Mouse (Mus musculus) hindbrain, embryonic 16.5 days (tissue): ENCODE data around the gene Sort1. TPM values are rescaled to one million over a fixed set of nuclear protein-coding genes. Genes with fewer than 3 reads are reported as not detected.

ENCODE experiments used
- ATAC-seq: fragments of 200-750 bp; cut with Nextera tagmentation; 2 replicates; pipeline ENCODE4 v1.8.0; 2017; ENCODE audit warnings: moderate TSS enrichment, moderate library complexity
- H3K27ac ChIP-seq: fragments of 300-500 bp; sonication (generic); 2 replicates; pipeline ENCODE4 v1.5.1; 2014; ENCODE audit warnings: low read depth, mild to moderate bottlenecking, control low read depth, low read length, moderate library complexity
- H3K27me3 ChIP-seq: fragments of 300-500 bp; sonication (generic); replicated peaks from 2 replicates; pipeline ENCODE4 v1.6.1; 2014; ENCODE audit warnings: low read length; ENCODE audit not compliant: control insufficient read depth, insufficient read depth
- H3K36me3 ChIP-seq: fragments of 300-500 bp; sonication (generic); 2 replicates; pipeline ENCODE4 v1.6.1; 2014; ENCODE audit warnings: mild to moderate bottlenecking, low read length, moderate library complexity, mixed read lengths; ENCODE audit not compliant: control insufficient read depth, insufficient read depth
- H3K4me1 ChIP-seq: fragments of 300-500 bp; sonication (generic); 2 replicates; pipeline ENCODE4 v1.6.1; 2014; ENCODE audit warnings: low read depth, low read length; ENCODE audit not compliant: control insufficient read depth, insufficient read depth
- H3K4me2 ChIP-seq: fragments of 300-500 bp; sonication (generic); 2 replicates; pipeline ENCODE4 v1.6.1; 2014; ENCODE audit warnings: mild to moderate bottlenecking, low read length, control low read depth, moderate library complexity
- H3K4me3 ChIP-seq: fragments of 300-500 bp; sonication (generic); 2 replicates; pipeline ENCODE4 v1.5.1; 2014; ENCODE audit warnings: mild to moderate bottlenecking, low read length, control low read depth, moderate library complexity
- H3K9ac ChIP-seq: fragments of 300-500 bp; sonication (generic); 2 replicates; pipeline ENCODE4 v1.6.1; 2014; ENCODE audit warnings: low read depth, mild to moderate bottlenecking, control low read depth, low read length, moderate library complexity
- H3K9me3 ChIP-seq: fragments of 300-500 bp; sonication (generic); 2 replicates; pipeline ENCODE4 v1.6.1; 2014; ENCODE audit warnings: mild to moderate bottlenecking, low read length, moderate library complexity; ENCODE audit not compliant: control insufficient read depth
- WGBS: fragments of 180-500 bp; shearing (Covaris S2); extraction: QIAGEN DNeasy Blood & Tissue Kit; methylation state at CpG from one replicate; pipeline ENCODE4 v1.1.7; 2014; 5-methylcytosine and 5-hydroxymethylcytosine counted together
- polyA plus RNA-seq: library from polyadenylated mRNA; unstranded; fragments of >200 nt; fragmentation: Nextera tagmentation; extraction: Ambion mirVana; gene quantifications from 2 replicates; pipeline ENCODE4 v1.2.1, GENCODE M21; 2015

Sort1 gene
- polyA plus RNA-seq, 1 experiment from 2014 or later = 9.4 TPM

DNA sequence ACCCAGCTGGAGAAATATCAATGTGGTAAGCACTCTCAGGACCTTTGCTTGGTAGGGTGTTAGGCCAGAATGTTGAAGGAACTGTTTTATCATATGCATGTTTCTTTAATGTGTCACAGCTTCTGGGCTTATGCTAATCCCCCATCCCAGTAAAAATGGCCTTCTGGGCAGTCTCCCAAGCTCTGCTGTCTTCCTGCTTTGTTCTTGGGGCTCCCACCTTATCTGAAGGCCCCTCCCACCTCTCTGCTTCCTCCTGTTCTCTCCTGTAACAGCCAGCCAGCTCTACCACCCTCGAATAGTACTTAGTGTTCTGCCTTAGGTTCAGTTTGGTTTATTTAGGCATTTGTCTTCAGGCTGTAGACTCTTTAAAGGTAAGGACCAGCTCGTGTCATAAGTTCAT is 10.5 kb downstream of the Sort1 start:
- 48% methylated on average over 2 of the region's 2 CpGs for WGBS
- Histone ChIP-seq H3K9me3 (no peaks in the 10 kb centered on the region), H3K27me3 (no peaks in the 10 kb centered on the region), H3K36me3 (no peaks in the 10 kb centered on the region), H3K4me2 (no peak overlapping the region), H3K4me1 (peaks cover 34% of the 10 kb centered on the region), H3K4me3 (no peak overlapping the region), H3K9ac (no peak overlapping the region), H3K27ac (no peak overlapping the region)
- no peak for ATAC-seq

DNA sequence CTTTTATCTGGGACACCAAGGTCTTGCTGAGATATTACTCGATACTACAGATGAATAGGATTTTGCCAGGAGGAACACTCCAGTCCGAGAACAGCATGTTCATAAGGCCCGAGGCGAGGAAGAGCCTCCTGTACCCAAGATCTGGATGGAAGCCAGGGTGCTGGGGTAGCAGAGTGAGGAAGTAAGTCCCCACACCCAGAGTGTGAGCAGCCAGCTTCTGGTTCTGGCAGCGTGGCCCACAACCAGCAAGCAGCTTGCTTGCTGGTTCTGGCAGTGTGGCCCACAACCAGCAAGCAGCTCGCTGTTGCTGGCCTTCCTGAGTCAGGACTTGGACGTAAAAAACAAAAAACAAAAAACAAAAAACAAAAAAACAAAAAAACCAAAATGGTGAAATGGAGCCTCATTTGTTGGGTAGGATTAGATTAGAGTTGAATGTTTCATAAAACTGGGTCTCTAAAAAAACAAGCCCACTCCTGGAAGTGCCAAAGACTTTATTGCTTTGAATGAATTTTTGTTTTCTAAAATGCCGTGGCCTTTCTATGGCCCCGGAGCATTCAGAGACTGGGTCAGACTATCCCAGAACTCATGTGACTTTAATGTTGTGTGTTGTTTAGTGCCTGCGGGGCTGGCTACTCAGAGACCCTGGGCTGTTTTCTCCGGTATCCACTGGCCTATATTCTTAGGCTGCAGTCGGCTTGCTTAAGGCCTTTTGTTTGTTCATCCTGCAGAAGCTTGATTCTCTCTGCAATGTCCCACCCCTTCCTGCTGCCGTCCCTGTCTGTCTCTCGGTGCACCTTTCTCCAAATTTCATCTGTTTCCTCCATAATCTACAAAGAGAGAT is 11.7 kb downstream of the Sort1 start:
- Histone ChIP-seq H3K27ac (peak overlapping the region; percentile 60), H3K27me3 (no peaks in the 10 kb centered on the region), H3K9me3 (no peaks in the 10 kb centered on the region), H3K36me3 (no peaks in the 10 kb centered on the region), H3K4me2 (peak overlapping the region; percentile 27), H3K4me1 (peaks cover 31% of the 10 kb centered on the region), H3K9ac (peak overlapping the region; percentile 8; the same call in 1 of the 2 replicates), H3K4me3 (no peak overlapping the region)
- WGBS = 24% methylated on average over 14 of the region's 14 CpGs
- peak; percentile 44 for ATAC-seq

DNA sequence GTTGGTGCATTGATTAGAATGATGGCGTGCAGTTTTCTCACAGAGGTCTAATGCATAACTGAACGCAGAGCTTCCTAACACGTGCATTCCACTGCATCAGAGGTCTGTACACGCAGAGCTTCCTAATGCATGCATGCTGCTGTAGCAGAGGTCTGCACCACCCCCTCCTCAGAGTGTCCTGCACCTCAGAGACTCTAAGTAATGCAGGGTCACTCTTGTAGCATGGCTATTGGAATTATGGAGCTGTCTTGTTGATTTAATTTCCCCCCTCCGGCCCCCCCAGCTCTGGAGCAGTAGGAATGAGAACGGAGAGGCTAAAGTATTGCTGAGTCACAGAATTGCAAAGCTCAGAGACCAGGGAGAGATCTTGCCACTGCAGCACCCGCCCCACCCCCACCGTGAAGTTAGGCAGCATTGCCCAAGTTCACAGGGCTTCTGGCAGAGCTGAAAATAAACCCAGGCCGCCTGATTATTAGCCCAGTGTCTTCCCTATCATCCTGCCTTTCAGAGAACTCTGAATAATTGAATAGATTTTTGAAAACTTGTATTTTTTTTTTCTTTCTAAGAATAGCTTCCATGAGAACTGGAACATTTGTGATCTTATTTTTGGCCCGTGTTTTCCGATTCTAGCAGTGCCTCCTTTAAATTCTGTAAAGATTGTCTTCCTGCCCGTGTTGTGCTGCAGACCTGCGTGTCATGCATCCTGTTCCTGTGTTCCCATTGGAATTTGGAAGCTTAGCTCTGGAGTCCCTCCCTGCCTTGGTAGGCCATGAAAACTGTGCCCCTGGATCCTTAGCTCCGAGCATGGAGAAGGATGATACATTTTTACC is 12.6 kb downstream of the Sort1 start:
- Histone ChIP-seq H3K9me3 (no peaks in the 10 kb centered on the region), H3K4me1 (peaks cover 31% of the 10 kb centered on the region), H3K27ac (peak overlapping the region; percentile 66), H3K9ac (peak overlapping the region; percentile 8; the same call in 1 of the 2 replicates), H3K36me3 (no peaks in the 10 kb centered on the region), H3K4me2 (peak overlapping the region; percentile 27), H3K4me3 (no peak overlapping the region), H3K27me3 (no peaks in the 10 kb centered on the region)
- 10% methylated on average over 14 of the region's 14 CpGs for WGBS
- peak; percentile 76 for ATAC-seq

DNA sequence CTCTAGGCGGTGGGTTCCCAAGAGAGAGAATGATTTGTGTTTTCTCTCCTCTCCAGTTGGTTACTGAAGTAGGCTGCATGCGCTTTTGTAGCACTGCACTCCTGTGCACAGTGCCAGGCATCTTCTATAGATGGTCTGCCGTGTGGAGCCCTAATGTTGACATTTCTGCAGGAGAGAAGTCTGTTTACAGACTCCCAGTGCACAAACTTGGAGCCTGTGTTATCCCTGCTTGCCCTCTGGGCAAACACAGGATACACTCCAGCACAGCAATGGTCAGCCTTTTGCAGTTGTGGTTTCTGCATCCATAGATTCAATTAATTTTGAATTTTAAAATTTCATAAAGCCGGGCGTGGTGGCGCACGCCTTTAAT is 13.2 kb downstream of the Sort1 start:
- H3K4me3 ChIP-seq = no peak overlapping the region
- 0 out of 2 replicates have a peak, but pooled peaks have one; percentile 31 for ATAC-seq
- H3K27me3 ChIP-seq = no peaks in the 10 kb centered on the region
- no peaks in the 10 kb centered on the region for H3K36me3 ChIP-seq
- H3K27ac ChIP-seq = peak overlapping the region; percentile 66
- H3K9ac ChIP-seq = no peak overlapping the region
- WGBS = 60% methylated on average over 7 of the region's 7 CpGs
- H3K9me3 ChIP-seq = no peaks in the 10 kb centered on the region
- peaks cover 31% of the 10 kb centered on the region for H3K4me1 ChIP-seq
- H3K4me2 ChIP-seq = no peak overlapping the region

DNA sequence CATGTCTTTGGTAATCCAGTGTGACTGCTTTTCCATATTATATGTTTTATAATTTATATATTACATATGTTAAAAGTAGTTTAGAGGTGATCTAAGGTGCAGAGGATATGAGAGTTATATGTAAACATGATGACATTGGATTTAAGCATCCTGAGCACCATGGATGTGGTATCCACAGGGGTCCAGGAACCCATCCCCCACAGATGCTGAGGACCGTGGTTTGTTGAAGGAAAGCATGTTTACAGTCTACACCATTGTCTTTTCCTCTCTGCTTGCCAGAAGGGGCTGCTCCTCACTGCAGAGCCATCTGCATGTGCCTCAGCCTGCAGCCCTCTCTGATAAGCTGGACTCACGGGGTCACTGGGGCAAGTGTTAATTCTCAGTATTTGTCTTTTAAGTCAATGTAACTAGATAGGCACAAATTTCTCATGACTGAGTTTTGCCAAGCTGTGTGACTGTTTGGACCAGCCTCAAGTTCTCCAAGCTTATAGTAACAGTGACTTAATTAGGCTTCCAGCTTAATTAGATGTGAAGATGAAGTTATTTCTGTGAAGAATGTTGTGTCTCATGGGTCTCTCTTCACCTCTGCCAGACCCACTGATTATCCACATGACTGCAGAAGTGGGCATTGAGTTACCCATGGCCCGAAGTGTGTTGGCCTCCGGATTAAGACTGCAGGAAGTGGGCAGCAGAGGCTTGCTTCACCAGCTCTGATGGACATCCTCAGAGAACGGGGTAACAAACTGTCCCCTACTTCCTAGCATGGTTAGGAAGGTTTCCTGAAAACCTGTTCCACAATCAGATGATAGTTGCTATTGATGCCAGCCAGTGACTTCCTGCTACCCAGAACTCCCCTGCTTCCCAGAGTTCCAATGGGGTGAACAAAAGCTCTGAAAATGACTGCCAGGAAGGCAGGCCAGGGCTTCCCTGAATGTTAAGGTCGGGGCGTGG is 14.0 kb downstream of the Sort1 start:
- no peak; the same call in 1 of the 2 replicates for ATAC-seq
- 57% methylated on average over 7 of the region's 7 CpGs for WGBS
- no peak overlapping the region for H3K4me2 ChIP-seq
- no peaks in the 10 kb centered on the region for H3K9me3 ChIP-seq
- H3K4me1 ChIP-seq = peaks cover 31% of the 10 kb centered on the region
- H3K36me3 ChIP-seq = no peaks in the 10 kb centered on the region
- no peak overlapping the region for H3K9ac ChIP-seq
- no peaks in the 10 kb centered on the region for H3K27me3 ChIP-seq
- H3K27ac ChIP-seq = no peak overlapping the region
- H3K4me3 ChIP-seq = no peak overlapping the region

DNA sequence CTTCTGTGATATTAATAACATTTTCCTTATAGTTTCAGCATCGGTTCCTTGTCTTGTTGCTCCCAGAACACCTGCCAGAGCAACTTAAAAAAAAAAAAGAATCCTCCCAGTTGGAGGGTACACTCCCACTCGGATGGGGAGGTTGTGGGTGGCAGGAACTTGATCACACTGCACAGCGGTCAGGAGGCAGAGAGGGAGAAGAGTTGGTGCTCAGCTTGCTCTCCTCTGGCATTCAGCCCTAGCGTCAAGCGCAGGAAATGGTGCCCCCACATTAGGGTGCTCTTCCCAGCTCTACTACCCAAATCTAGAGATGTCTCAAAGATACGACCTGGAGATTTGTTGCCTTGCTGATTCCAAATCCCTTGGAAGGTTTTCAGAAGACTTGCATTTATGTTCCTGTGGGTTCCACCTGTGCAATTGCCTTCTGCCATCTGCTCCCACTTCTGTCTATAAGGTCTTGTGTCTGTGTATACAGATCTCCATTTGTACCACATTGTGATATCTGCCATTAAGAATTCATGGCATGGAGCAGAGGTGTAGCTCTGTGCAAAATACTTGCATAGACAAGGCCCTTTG is 16.7 kb downstream of the Sort1 start:
- 78% methylated on average over 6 of the region's 6 CpGs for WGBS
- Histone ChIP-seq H3K4me3 (no peak overlapping the region), H3K27me3 (no peaks in the 10 kb centered on the region), H3K27ac (no peak overlapping the region), H3K4me2 (no peak overlapping the region), H3K36me3 (no peaks in the 10 kb centered on the region), H3K4me1 (peaks cover 24% of the 10 kb centered on the region), H3K9ac (no peak overlapping the region), H3K9me3 (no peaks in the 10 kb centered on the region)
- ATAC-seq = no peak

DNA sequence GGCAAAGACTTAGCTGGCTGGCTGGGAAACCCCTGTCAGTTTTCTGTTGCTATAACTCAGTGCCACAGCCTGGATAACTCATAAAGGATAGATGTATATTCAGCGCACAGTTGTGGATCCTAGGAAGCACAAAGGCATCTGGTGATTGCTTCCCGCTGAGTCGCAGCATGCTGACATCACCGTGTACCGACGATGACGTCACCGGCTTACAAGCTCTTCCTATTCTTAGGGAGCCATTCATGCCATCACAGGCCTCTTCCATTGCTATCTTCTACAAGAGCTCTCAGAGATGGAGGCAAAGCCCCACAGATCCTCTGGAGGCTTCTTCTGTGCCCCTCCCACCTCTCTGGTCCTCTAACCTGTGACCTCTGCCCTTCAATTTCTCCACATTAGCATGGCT is 19.8 kb downstream of the Sort1 start:
- Histone ChIP-seq H3K4me2 (no peak overlapping the region), H3K9me3 (no peaks in the 10 kb centered on the region), H3K4me1 (peaks cover 5% of the 10 kb centered on the region; the same call in 1 of the 2 replicates), H3K9ac (no peak overlapping the region), H3K27me3 (no peaks in the 10 kb centered on the region), H3K27ac (no peak overlapping the region), H3K4me3 (no peak overlapping the region), H3K36me3 (no peaks in the 10 kb centered on the region)
- 0 out of 2 replicates have a peak, but pooled peaks have one; percentile 16 for ATAC-seq
- WGBS = 91% methylated on average over 8 of the region's 8 CpGs

DNA sequence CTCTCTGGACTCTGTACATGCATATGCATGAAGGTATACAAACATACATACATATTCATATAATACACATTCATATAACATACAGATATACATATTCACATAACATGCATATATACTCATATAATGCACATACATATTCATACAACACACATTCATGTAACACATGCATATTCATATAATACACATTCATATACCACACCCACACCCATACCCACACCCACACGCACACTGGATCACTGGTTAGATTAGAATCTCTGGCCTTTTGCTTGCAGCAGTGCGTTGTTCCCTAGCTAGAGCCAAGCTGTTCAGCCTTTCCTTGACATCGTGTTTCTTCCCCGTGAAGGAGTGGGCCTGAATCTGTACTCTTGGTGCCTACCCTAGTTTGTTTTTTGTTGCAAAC is 20.9 kb downstream of the Sort1 start:
- H3K4me2 ChIP-seq = no peak overlapping the region
- H3K9me3 ChIP-seq = no peaks in the 10 kb centered on the region
- peaks cover 5% of the 10 kb centered on the region; the same call in 1 of the 2 replicates for H3K4me1 ChIP-seq
- H3K4me3 ChIP-seq = no peak overlapping the region
- H3K27ac ChIP-seq = no peak overlapping the region
- WGBS = 88% methylated on average over 4 of the region's 4 CpGs
- H3K9ac ChIP-seq = no peak overlapping the region
- H3K27me3 ChIP-seq = no peaks in the 10 kb centered on the region
- no peaks in the 10 kb centered on the region for H3K36me3 ChIP-seq
- ATAC-seq = no peak
